Mouse (Mus musculus): ENCODE measurements around the gene Upk2.

Gene Upk2

GRCm38 (mm10) chr9:44478229-44478921 is 23.6 kb upstream of the Upk2 start:
- Histone ChIP-seq H3K27me3 (ENCODE audit: insufficient read depth, low read length) (peaks cover 26% of the 10 kb centered on the region), H3K36me3 (ENCODE audit: insufficient read depth, low read length) (no peaks in the 10 kb centered on the region), H3K4me1 (replicated peaks; ENCODE audit: low read depth, low read length) (peaks cover 28% of the 10 kb centered on the region), H3K4me3 (replicated peaks; ENCODE audit: low read length) (peak overlapping the region; percentile 87), H3K9me3 (ENCODE audit: low read length) (no peaks in the 10 kb centered on the region)
- TF ChIP-seq NANOG (IDR thresholded peaks at IDR 0.05; ENCODE audit: borderline replicate concordance, low read length) (no peak), POU5F1 (IDR thresholded peaks at IDR 0.05; ENCODE audit: borderline replicate concordance, low read length) (no peak), CTCF (conservative IDR thresholded peaks at IDR 0.05; ENCODE audit: low read length) (no peak)

DNA sequence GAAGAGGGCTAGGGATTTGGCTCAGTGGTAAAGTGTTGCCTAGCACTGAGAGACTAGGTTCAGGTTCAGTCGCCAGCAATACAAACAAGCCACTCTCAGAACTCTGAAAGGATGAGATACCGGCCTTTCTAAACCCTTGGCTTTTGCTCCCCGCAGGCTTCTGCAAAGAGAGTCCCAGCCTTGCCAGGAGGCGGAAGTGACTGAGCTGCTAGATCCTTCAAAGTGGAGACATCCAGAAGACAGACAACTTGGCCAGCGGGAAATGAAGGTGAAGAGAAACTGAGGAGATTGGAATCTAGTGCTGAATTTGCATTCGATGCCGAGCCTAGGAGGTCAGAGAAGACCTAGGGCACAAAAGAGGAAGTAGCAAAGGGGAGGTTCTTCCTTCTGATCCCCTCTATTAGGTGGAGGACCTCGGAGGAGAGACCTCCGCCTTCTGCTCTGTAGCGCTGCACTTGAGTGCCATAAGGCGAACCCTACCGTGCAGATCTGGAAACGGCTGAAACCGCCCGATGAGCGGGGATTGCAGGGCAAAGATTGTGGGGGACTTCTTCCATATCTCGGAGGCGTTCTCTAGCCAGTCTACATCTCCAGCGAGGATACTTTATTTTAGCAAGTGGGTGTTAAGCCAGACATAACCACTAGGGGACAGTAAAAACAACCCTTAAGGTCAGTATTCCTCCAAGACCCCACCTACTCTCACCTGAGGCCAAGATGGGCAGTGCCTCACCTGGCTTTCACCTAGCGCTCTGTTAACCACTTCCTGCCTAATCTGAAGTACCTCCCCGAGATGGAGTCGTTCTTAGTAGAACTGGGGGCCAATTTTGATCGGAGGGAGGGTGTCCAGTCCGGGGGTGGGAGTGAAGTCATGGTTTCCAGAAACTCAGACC is 22.8 kb upstream of the Upk2 start:
- Histone ChIP-seq H3K9me3 (ENCODE audit: low read length) (no peaks in the 10 kb centered on the region), H3K4me1 (replicated peaks; ENCODE audit: low read depth, low read length) (peaks cover 25% of the 10 kb centered on the region), H3K27me3 (ENCODE audit: insufficient read depth, low read length) (peaks cover 30% of the 10 kb centered on the region), H3K36me3 (ENCODE audit: insufficient read depth, low read length) (no peaks in the 10 kb centered on the region), H3K4me3 (replicated peaks; ENCODE audit: low read length) (peak overlapping the region; percentile 87)
- TF ChIP-seq CTCF (conservative IDR thresholded peaks at IDR 0.05; ENCODE audit: low read length) (peak; percentile 96), NANOG (IDR thresholded peaks at IDR 0.05; ENCODE audit: borderline replicate concordance, low read length) (no peak)

DNA sequence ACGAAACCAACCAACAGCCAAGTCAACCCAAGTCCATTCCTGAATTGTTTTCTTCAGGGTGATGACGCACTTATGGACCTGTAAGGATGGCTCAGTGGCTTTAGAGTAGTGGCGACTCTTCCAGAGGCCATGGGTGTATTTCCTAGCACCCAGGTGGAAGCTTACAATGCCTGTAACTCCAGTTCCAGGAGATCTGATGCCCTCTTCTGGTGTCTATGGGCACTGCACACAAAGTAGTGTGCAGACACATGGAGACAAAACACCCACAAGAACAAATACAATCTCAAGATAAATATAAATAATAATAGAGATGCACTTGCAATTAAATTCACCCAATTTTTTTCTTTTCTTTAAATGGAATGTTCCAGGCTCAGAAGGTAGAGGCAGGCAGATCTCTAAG is 21.2 kb upstream of the Upk2 start:
- H3K9me3 ChIP-seq (ENCODE audit: low read length) = no peaks in the 10 kb centered on the region
- H3K27me3 ChIP-seq (ENCODE audit: insufficient read depth, low read length) = peaks cover 20% of the 10 kb centered on the region
- H3K4me1 ChIP-seq (replicated peaks; ENCODE audit: low read depth, low read length) = peaks cover 17% of the 10 kb centered on the region
- H3K4me3 ChIP-seq (replicated peaks; ENCODE audit: low read length) = no peak overlapping the region
- no peaks in the 10 kb centered on the region for H3K36me3 ChIP-seq (ENCODE audit: insufficient read depth, low read length)
- TF ChIP-seq CTCF (conservative IDR thresholded peaks at IDR 0.05; ENCODE audit: low read length) = peak; percentile 52
- TF ChIP-seq POU5F1 (IDR thresholded peaks at IDR 0.05; ENCODE audit: borderline replicate concordance, low read length) = no peak
- no peak for TF ChIP-seq NANOG (IDR thresholded peaks at IDR 0.05; ENCODE audit: borderline replicate concordance, low read length)

- H3K27me3 ChIP-seq (ENCODE audit: insufficient read depth, low read length) = peaks cover 21% of the 10 kb centered on the region
- no peaks in the 10 kb centered on the region for H3K9me3 ChIP-seq (ENCODE audit: low read length)
- TF ChIP-seq POU5F1 (IDR thresholded peaks at IDR 0.05; ENCODE audit: borderline replicate concordance, low read length) (no peak), CTCF (conservative IDR thresholded peaks at IDR 0.05; ENCODE audit: low read length) (no peak), NANOG (IDR thresholded peaks at IDR 0.05; ENCODE audit: borderline replicate concordance, low read length) (no peak)
- H3K4me1 ChIP-seq (replicated peaks; ENCODE audit: low read depth, low read length) = peaks cover 14% of the 10 kb centered on the region
- H3K36me3 ChIP-seq (ENCODE audit: insufficient read depth, low read length) = no peaks in the 10 kb centered on the region
- H3K4me3 ChIP-seq (replicated peaks; ENCODE audit: low read length) = no peak overlapping the region
Measured at GRCm38 (mm10) chr9:44474327-44474726, 19.6 kb upstream of the Upk2 start.

DNA sequence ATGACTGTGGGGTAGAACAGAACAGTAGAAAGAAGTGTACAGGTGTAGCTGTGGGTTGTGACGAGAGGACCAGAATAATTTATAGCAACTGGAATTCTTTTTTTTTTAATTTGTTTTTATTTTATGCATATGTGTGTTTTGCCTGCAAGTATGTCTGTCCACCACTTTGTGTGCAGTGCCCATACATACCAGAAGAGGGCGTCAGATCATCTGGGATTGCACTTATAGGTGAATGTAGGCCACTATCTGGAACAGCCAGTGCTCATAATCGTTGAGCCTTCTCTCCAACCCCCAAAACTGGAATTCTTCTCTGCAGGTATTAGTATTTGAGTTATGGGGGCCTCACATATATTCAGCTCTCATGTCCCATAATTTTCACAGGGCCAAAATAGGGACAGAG is 18.4 kb upstream of the Upk2 start:
- H3K27me3 ChIP-seq (ENCODE audit: insufficient read depth, low read length) = peaks cover 30% of the 10 kb centered on the region

GRCm38 (mm10) chr9:44468800-44469199 is 14.0 kb upstream of the Upk2 start:
- peaks cover 15% of the 10 kb centered on the region; the same call in 1 of the 2 replicates for H3K4me1 ChIP-seq (replicated peaks; ENCODE audit: low read depth, low read length)
- no peaks in the 10 kb centered on the region for H3K9me3 ChIP-seq (ENCODE audit: low read length)
- no peak overlapping the region for H3K4me3 ChIP-seq (replicated peaks; ENCODE audit: low read length)
- H3K36me3 ChIP-seq (ENCODE audit: insufficient read depth, low read length) = no peaks in the 10 kb centered on the region
- peaks cover 39% of the 10 kb centered on the region for H3K27me3 ChIP-seq (ENCODE audit: insufficient read depth, low read length)
- TF ChIP-seq NANOG (IDR thresholded peaks at IDR 0.05; ENCODE audit: borderline replicate concordance, low read length) = no peak
- no peak for TF ChIP-seq POU5F1 (IDR thresholded peaks at IDR 0.05; ENCODE audit: borderline replicate concordance, low read length)
- TF ChIP-seq CTCF (conservative IDR thresholded peaks at IDR 0.05; ENCODE audit: low read length) = no peak

More for the DNA sequence above, 18.4 kb upstream of the Upk2 start:
- H3K4me3 ChIP-seq (replicated peaks; ENCODE audit: low read length) = no peak overlapping the region
- H3K36me3 ChIP-seq (ENCODE audit: insufficient read depth, low read length) = no peaks in the 10 kb centered on the region
- no peak for TF ChIP-seq POU5F1 (IDR thresholded peaks at IDR 0.05; ENCODE audit: borderline replicate concordance, low read length)
- no peak for TF ChIP-seq NANOG (IDR thresholded peaks at IDR 0.05; ENCODE audit: borderline replicate concordance, low read length)
- TF ChIP-seq CTCF (conservative IDR thresholded peaks at IDR 0.05; ENCODE audit: low read length) = no peak
- H3K4me1 ChIP-seq (replicated peaks; ENCODE audit: low read depth, low read length) = peaks cover 22% of the 10 kb centered on the region
- no peaks in the 10 kb centered on the region for H3K9me3 ChIP-seq (ENCODE audit: low read length)

- Histone ChIP-seq H3K36me3 (ENCODE audit: insufficient read depth, low read length) (no peaks in the 10 kb centered on the region), H3K9me3 (ENCODE audit: low read length) (no peaks in the 10 kb centered on the region), H3K4me3 (replicated peaks; ENCODE audit: low read length) (no peak overlapping the region), H3K27me3 (ENCODE audit: insufficient read depth, low read length) (peaks cover 42% of the 10 kb centered on the region), H3K4me1 (replicated peaks; ENCODE audit: low read depth, low read length) (peaks cover 15% of the 10 kb centered on the region; the same call in 1 of the 2 replicates)
- TF ChIP-seq POU5F1 (IDR thresholded peaks at IDR 0.05; ENCODE audit: borderline replicate concordance, low read length) (no peak), CTCF (conservative IDR thresholded peaks at IDR 0.05; ENCODE audit: low read length) (no peak), NANOG (IDR thresholded peaks at IDR 0.05; ENCODE audit: borderline replicate concordance, low read length) (no peak)
Measured at GRCm38 (mm10) chr9:44468224-44468623, 13.4 kb upstream of the Upk2 start.

DNA sequence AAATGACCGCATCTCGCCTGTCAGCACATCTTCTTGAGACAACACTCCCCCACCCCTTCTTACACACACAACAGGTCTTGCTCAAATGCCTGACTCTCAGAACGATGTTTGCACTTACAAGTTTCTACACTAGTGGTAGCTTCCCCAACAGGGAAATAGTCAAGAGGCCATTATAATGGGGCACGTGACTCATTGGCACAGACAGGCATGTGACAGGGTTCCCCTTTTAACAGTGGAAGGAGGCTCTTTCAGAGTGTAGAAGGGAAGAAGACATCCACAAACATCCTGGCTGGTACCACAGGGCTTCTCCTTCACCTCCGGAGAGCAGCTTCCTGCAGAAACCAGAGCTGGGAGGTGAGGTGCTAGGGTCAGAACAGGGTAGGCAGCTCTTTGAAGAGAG is 7.2 kb upstream of the Upk2 start:
- Histone ChIP-seq H3K4me3 (replicated peaks; ENCODE audit: low read length) (no peak overlapping the region), H3K36me3 (ENCODE audit: insufficient read depth, low read length) (no peaks in the 10 kb centered on the region), H3K4me1 (replicated peaks; ENCODE audit: low read depth, low read length) (no peaks in the 10 kb centered on the region), H3K9me3 (ENCODE audit: low read length) (no peaks in the 10 kb centered on the region), H3K27me3 (ENCODE audit: insufficient read depth, low read length) (peaks cover 29% of the 10 kb centered on the region)
- TF ChIP-seq CTCF (conservative IDR thresholded peaks at IDR 0.05; ENCODE audit: low read length) (no peak), NANOG (IDR thresholded peaks at IDR 0.05; ENCODE audit: borderline replicate concordance, low read length) (no peak), POU5F1 (IDR thresholded peaks at IDR 0.05; ENCODE audit: borderline replicate concordance, low read length) (no peak)
